Comparison of ENCODE assay signal across 9 mouse cellular contexts in genomic region chrX:73342941-73343735, GRCm38 (mm10). TPM values are rescaled to one million over a fixed set of nuclear protein-coding genes. Genes with fewer than 3 reads are reported as not detected.
A peak's percentile ranks its signal among the peaks of the same experiment; 100 is the strongest.
DNase-seq lines count a peak whose midpoint lies in the region; ATAC-seq and TF ChIP-seq lines count a peak whose summit lies in the region.
"Had no signal": no experiment of that assay in that cellular context is flagged by ENCODE, and none has a peak within 500 bp of the region (broad histone marks: within the 10 kb centered on the region; RNA-seq: fewer than 3 reads in every experiment).

No protein-coding gene starts in this region.

- peak overlapping the region; percentile 81 for H3K4me3 ChIP-seq in gastrocnemius, adult 2 months
- H3K4me3 ChIP-seq in heart, embryonic 13.5 days = peak overlapping the region; percentile 72
- peak overlapping the region; percentile 61 for H3K4me3 ChIP-seq in limb, embryonic 11.5 days (ENCODE audit: low read depth, low read length)
- H3K4me3 ChIP-seq in midbrain, embryonic 14.5 days (replicated peaks; ENCODE audit: low read depth, low read length) = peak overlapping the region; percentile 50

- H3K9ac ChIP-seq in heart, embryonic 13.5 days = peak overlapping the region; percentile 90
- H3K9ac ChIP-seq in limb, embryonic 11.5 days (ENCODE audit: low read length) = peak overlapping the region; percentile 74
- peak overlapping the region; percentile 70 for H3K9ac ChIP-seq in midbrain, embryonic 14.5 days (replicated peaks; ENCODE audit: low read length)

- H3K9me3 ChIP-seq in heart, embryonic 13.5 days = no peaks in the 10 kb centered on the region
- H3K9me3 ChIP-seq in limb, embryonic 11.5 days (ENCODE audit: control insufficient read depth, low read length) = no peaks in the 10 kb centered on the region
- no peaks in the 10 kb centered on the region for H3K9me3 ChIP-seq in midbrain, embryonic 14.5 days (ENCODE audit: control insufficient read depth, low read length)

- H3K4me2 ChIP-seq in heart, embryonic 13.5 days = peak overlapping the region; percentile 70
- peak overlapping the region; percentile 48 for H3K4me2 ChIP-seq in limb, embryonic 11.5 days (ENCODE audit: low read depth, severe bottlenecking)
- H3K4me2 ChIP-seq in midbrain, embryonic 14.5 days (ENCODE audit: low read length) = peak overlapping the region; percentile 60

- no peak for ATAC-seq in heart, embryonic 13.5 days (ENCODE audit: extremely low read depth, insufficient number of reproducible peaks, low FRiP score, low TSS enrichment)
- ATAC-seq in limb, embryonic 11.5 days (ENCODE audit: insufficient number of reproducible peaks, low FRiP score, low TSS enrichment, low read depth) = 0 out of 2 replicates have a peak, but pooled peaks have one; percentile 54
- peak; percentile 40 for ATAC-seq in midbrain, embryonic 14.5 days (ENCODE audit: low FRiP score, low TSS enrichment)

- intact Hi-C loops in gastrocnemius, adult 2 months (cut with DNase I) = no loop called here
- intact Hi-C loops in gastrocnemius, postnatal 36 days (cut with DNase I) = no loop called here

- H3K4me1 ChIP-seq in heart, embryonic 13.5 days = peaks cover 14% of the 10 kb centered on the region
- no peaks in the 10 kb centered on the region for H3K4me1 ChIP-seq in limb, embryonic 11.5 days (ENCODE audit: control insufficient read depth, insufficient read depth, low read length)
- H3K4me1 ChIP-seq in midbrain, embryonic 14.5 days (ENCODE audit: control insufficient read depth, insufficient read depth, low read length) = no peaks in the 10 kb centered on the region

- WGBS in heart, embryonic 13.5 days = 24% methylated on average over 15 of the region's 15 CpGs
- WGBS in limb, embryonic 11.5 days = 15% methylated on average over 15 of the region's 15 CpGs
- WGBS in midbrain, embryonic 14.5 days = 20% methylated on average over 15 of the region's 15 CpGs

- H3K36me3 ChIP-seq in heart, embryonic 13.5 days = no peaks in the 10 kb centered on the region
- no peaks in the 10 kb centered on the region for H3K36me3 ChIP-seq in limb, embryonic 11.5 days (ENCODE audit: control insufficient read depth, insufficient read depth, low read length)
- no peaks in the 10 kb centered on the region for H3K36me3 ChIP-seq in midbrain, embryonic 14.5 days (ENCODE audit: control insufficient read depth, insufficient read depth, low read length)

- H3K27me3 ChIP-seq in heart, embryonic 13.5 days (replicated peaks) = 0 out of 2 replicates have a peak, but pooled peaks cover 3% of the 10 kb centered on the region
- H3K27me3 ChIP-seq in limb, embryonic 11.5 days (ENCODE audit: control insufficient read depth, insufficient read depth, low read length) = 0 out of 2 replicates have a peak, but pooled peaks cover 2% of the 10 kb centered on the region
- no peaks in the 10 kb centered on the region for H3K27me3 ChIP-seq in midbrain, embryonic 14.5 days (ENCODE audit: control insufficient read depth, insufficient read depth, low read length)

- H3K27ac ChIP-seq in gastrocnemius, adult 2 months = peak overlapping the region; percentile 83
- H3K27ac ChIP-seq in heart, embryonic 13.5 days (replicated peaks) = peak overlapping the region; percentile 80
- H3K27ac ChIP-seq in limb, embryonic 11.5 days (replicated peaks; ENCODE audit: low read depth, low read length) = no peak overlapping the region; the same call in 1 of the 2 replicates
- peak overlapping the region; percentile 70 for H3K27ac ChIP-seq in midbrain, embryonic 14.5 days (replicated peaks; ENCODE audit: low read depth, low read length)

- TF ChIP-seq CTCF in gastrocnemius, adult 2 months (IDR thresholded peaks at IDR 0.05) = no peak

- peak; percentile 31 for DNase-seq in gastrocnemius, adult 2 months
- DNase-seq in gastrocnemius, postnatal 36 days = no peak
- peak; percentile 59 for DNase-seq in CD4-positive, CD25-positive, alpha-beta regulatory T cell, adult 2 months (ENCODE audit: low read depth, low spot score)
- peak; percentile 68 for DNase-seq in cerebellum, postnatal 10 days
- no peak for DNase-seq in limb, embryonic 11.5 days (ENCODE audit: low spot score)
- DNase-seq in midbrain, embryonic 14.5 days = peak; percentile 8
- DNase-seq in left cerebral cortex, adult 8-10 months (ENCODE audit: low spot score in 2 of 2) = no peak

RNA-seq across cellular contexts. Expression of gene Zfp275, which starts 0.7 kb away (rescaled TPM):
- total RNA-seq in gastrocnemius, adult 2 months (2021) = 1 to 10 TPM; 3.9 to 7.7 TPM
- total RNA-seq in gastrocnemius, postnatal 36 days (2021) = 1 to 10 TPM; 4.4 to 5.6 TPM
- 8.0 and 8.7 TPM in 2 replicates for polyA plus RNA-seq in heart, embryonic 13.5 days (2015; fragmentation: Nextera tagmentation; extraction: Ambion mirVana)
- polyA plus RNA-seq in limb, embryonic 11.5 days (2014; fragmentation: Nextera tagmentation; extraction: Ambion mirVana) = 21.6 and 24.9 TPM in 2 replicates
- polyA plus RNA-seq in midbrain, embryonic 14.5 days (2014; fragmentation: Nextera tagmentation; extraction: Ambion mirVana) = 12.3 and 13.5 TPM in 2 replicates
- 10 to 100 TPM; 18.0 to 20.4 (median 19.0) TPM for total RNA-seq in left cerebral cortex, adult 8-10 months (2022)

RNA-seq across cellular contexts. Expression of gene Gm45015, which starts 6.5 kb away (rescaled TPM):
- not detected for total RNA-seq in gastrocnemius, adult 2 months (2021)
- total RNA-seq in gastrocnemius, postnatal 36 days (2021) = not detected
- polyA plus RNA-seq in heart, embryonic 13.5 days (2015; fragmentation: Nextera tagmentation; extraction: Ambion mirVana) = not detected in 2 replicates
- polyA plus RNA-seq in limb, embryonic 11.5 days (2014; fragmentation: Nextera tagmentation; extraction: Ambion mirVana) = not detected in 2 replicates
- not detected in 2 replicates for polyA plus RNA-seq in midbrain, embryonic 14.5 days (2014; fragmentation: Nextera tagmentation; extraction: Ambion mirVana)
- total RNA-seq in left cerebral cortex, adult 8-10 months (2022) = not detected
- polyA plus RNA-seq: large intestine, adult 2 months had no signal

RNA-seq across cellular contexts. Expression of gene Xlr5a, which starts 50.4 kb away (rescaled TPM):
- total RNA-seq in gastrocnemius, adult 2 months (2021) = not detected
- not detected for total RNA-seq in gastrocnemius, postnatal 36 days (2021)
- polyA plus RNA-seq in heart, embryonic 13.5 days (2015; fragmentation: Nextera tagmentation; extraction: Ambion mirVana) = not detected in 2 replicates
- polyA plus RNA-seq in limb, embryonic 11.5 days (2014; fragmentation: Nextera tagmentation; extraction: Ambion mirVana) = not detected in 2 replicates
- polyA plus RNA-seq in midbrain, embryonic 14.5 days (2014; fragmentation: Nextera tagmentation; extraction: Ambion mirVana) = not detected in 2 replicates
- under 1 TPM in 1 of 4 experiments, not detected in 3; 0.33 TPM for total RNA-seq in left cerebral cortex, adult 8-10 months (2022)
- polyA plus RNA-seq: large intestine, adult 2 months had no signal

RNA-seq across cellular contexts. Expression of gene Xlr5c, which starts 50.4 kb away (rescaled TPM):
- not detected for total RNA-seq in gastrocnemius, adult 2 months (2021)
- total RNA-seq in gastrocnemius, postnatal 36 days (2021) = not detected
- polyA plus RNA-seq in heart, embryonic 13.5 days (2015; fragmentation: Nextera tagmentation; extraction: Ambion mirVana) = not detected in 2 replicates
- polyA plus RNA-seq in limb, embryonic 11.5 days (2014; fragmentation: Nextera tagmentation; extraction: Ambion mirVana) = not detected in 2 replicates
- not detected in 2 replicates for polyA plus RNA-seq in midbrain, embryonic 14.5 days (2014; fragmentation: Nextera tagmentation; extraction: Ambion mirVana)
- not detected for total RNA-seq in left cerebral cortex, adult 8-10 months (2022)
- polyA plus RNA-seq: large intestine, adult 2 months had no signal

RNA-seq across cellular contexts. Expression of gene Gm18336, which starts 55.4 kb away (rescaled TPM):
- total RNA-seq in gastrocnemius, adult 2 months (2021) = not detected
- not detected for total RNA-seq in gastrocnemius, postnatal 36 days (2021)
- not detected in 2 replicates for polyA plus RNA-seq in heart, embryonic 13.5 days (2015; fragmentation: Nextera tagmentation; extraction: Ambion mirVana)
- not detected in 2 replicates for polyA plus RNA-seq in limb, embryonic 11.5 days (2014; fragmentation: Nextera tagmentation; extraction: Ambion mirVana)
- polyA plus RNA-seq in midbrain, embryonic 14.5 days (2014; fragmentation: Nextera tagmentation; extraction: Ambion mirVana) = not detected in 2 replicates
- total RNA-seq in left cerebral cortex, adult 8-10 months (2022) = under 1 TPM in 3 of 4 experiments, not detected in 1; 0.17 to 0.37 (median 0.30) TPM

Comparison
In these comparisons a context has a peak if more than half of its experiments do, and no peak if none do; other contexts are left out.
1. DNase-seq: peak in gastrocnemius, adult 2 months (single experiment), CD4-positive, CD25-positive, alpha-beta regulatory T cell, adult 2 months (single experiment), cerebellum, postnatal 10 days (2 of 2) and midbrain, embryonic 14.5 days (single experiment); none in gastrocnemius, postnatal 36 days (0 of 2), limb, embryonic 11.5 days (single experiment) and left cerebral cortex, adult 8-10 months (0 of 2).
2. Peak in every context shown above with its lines, with median percentiles within 50 percentile points of each other: H3K4me3 ChIP-seq, H3K4me2 ChIP-seq and H3K9ac ChIP-seq.